Mouse (Mus musculus): Measurements from ENCODE around the gene Afdn.

- TF ChIP-seq ZNF384 (IDR thresholded peaks at IDR 0.05; ENCODE audit: low read depth, low read length) = no peak
- no peak for TF ChIP-seq MAFK (IDR thresholded peaks at IDR 0.05; ENCODE audit: insufficient read depth, low read depth, low read length)
- no peak for TF ChIP-seq ZC3H11A (IDR thresholded peaks at IDR 0.05; ENCODE audit: borderline replicate concordance, low read depth, low read length)
- no peak for TF ChIP-seq CHD2 (IDR thresholded peaks at IDR 0.05; ENCODE audit: low read depth, low read length)
- no peak for TF ChIP-seq HCFC1 (IDR thresholded peaks at IDR 0.05; ENCODE audit: borderline replicate concordance, insufficient read depth, low read length)
These were observed 15.5 kb upstream of the Afdn start for GRCm38 (mm10) chr17:13744824-13745223.

Data from ES-E14 (cell line).